Mouse (Mus musculus): ENCODE results near the gene Disp3.

Disp3 gene

GRCm38 (mm10) chr4:148218238-148218637, 69.5 kb downstream of the Disp3 start:
- peak in 1 of 2 experiments; percentile 63 for DNase-seq (ENCODE audit: low spot score in 2 of 2)

GRCm38 (mm10) chr4:148215264-148215900, 72.4 kb downstream of the Disp3 start:
- no peak for DNase-seq (ENCODE audit: low spot score in 2 of 2)

GRCm38 (mm10) chr4:148214460-148215136, 73.2 kb downstream of the Disp3 start:
- peak; percentile 63 to 67 for DNase-seq (ENCODE audit: low spot score in 2 of 2)

- no peak for DNase-seq (ENCODE audit: low spot score in 2 of 2)
Observed at GRCm38 (mm10) chr4:148204873-148205232, 82.9 kb downstream of the Disp3 start.

- no peak for DNase-seq (ENCODE audit: low spot score in 2 of 2)
Observed at GRCm38 (mm10) chr4:148204061-148204872, 83.5 kb downstream of the Disp3 start.

GRCm38 (mm10) chr4:148203557-148203956, 84.2 kb downstream of the Disp3 start:
- DNase-seq (ENCODE audit: low spot score in 2 of 2), result no peak

GRCm38 (mm10) chr4:148198721-148199120, 89.0 kb downstream of the Disp3 start:
- no peak for DNase-seq (ENCODE audit: low spot score in 2 of 2)

GRCm38 (mm10) chr4:148194400-148194799, 93.4 kb downstream of the Disp3 start:
- no peak for DNase-seq (ENCODE audit: low spot score in 2 of 2)

GRCm38 (mm10) chr4:148192707-148193245, 95.0 kb downstream of the Disp3 start:
- no peak for DNase-seq (ENCODE audit: low spot score in 2 of 2)
